Mouse (Mus musculus) liver, embryonic 14.5 days (tissue): Measurements from ENCODE around the gene Atp1a2. TPM values are rescaled to one million over a fixed set of nuclear protein-coding genes. Genes with fewer than 3 reads are reported as not detected.

Experiments used
- ATAC-seq: fragments of 200-750 bp; cut with Nextera tagmentation; 2 replicates; pipeline ENCODE4 v1.8.0; 2017; ENCODE audit warnings: moderate number of reproducible peaks, mild to moderate bottlenecking, moderate library complexity; ENCODE audit not compliant: insufficient read depth
- DNase-seq, 3 experiments: peaks; one replicate each; pipeline ENCODE4 v3.0.0-alpha.2; 2012 to 2013; ENCODE audit warnings: low read depth in 3 of 3, low spot score in 3 of 3
- H3K27ac ChIP-seq: fragments of 300-500 bp; sonication (generic); 2 replicates; pipeline ENCODE4 v1.5.1; 2014; ENCODE audit warnings: moderate library complexity, mild to moderate bottlenecking, control low read depth, inconsistent platforms
- H3K27me3 ChIP-seq: fragments of 300-500 bp; sonication (generic); 2 replicates; pipeline ENCODE4 v1.6.1; 2014; ENCODE audit warnings: mild to moderate bottlenecking, low read length, moderate library complexity; ENCODE audit not compliant: control insufficient read depth, insufficient read depth
- H3K36me3 ChIP-seq: fragments of 300-500 bp; sonication (generic); replicated peaks from 2 replicates; pipeline ENCODE4 v1.6.1; 2014; ENCODE audit warnings: low read depth; ENCODE audit not compliant: control insufficient read depth, insufficient read depth
- H3K4me1 ChIP-seq, 2 experiments: fragments of 200-500 bp in 1 of 2; fragments of 300-500 bp in 1 of 2; sonication (generic) in 1 of 2; replicated peaks; 2 replicates each; pipeline ENCODE4 v1.6.1; 2012 to 2014; ENCODE audit warnings: antibody characterized with exemption in 1 of 2, inconsistent platforms in 1 of 2, low read length in 1 of 2; ENCODE audit not compliant: control insufficient read depth in 2 of 2, insufficient read depth in 2 of 2
- H3K4me2 ChIP-seq: fragments of 300-500 bp; sonication (generic); 2 replicates; pipeline ENCODE4 v1.6.1; 2014; ENCODE audit warnings: low read depth, mild to moderate bottlenecking, control low read depth, moderate library complexity
- H3K4me3 ChIP-seq, 2 experiments: fragments of 200-500 bp in 1 of 2; fragments of 300-500 bp in 1 of 2; sonication (generic) in 1 of 2; 2 replicates each; pipeline ENCODE4 v1.5.1; 2012 to 2014; ENCODE audit warnings: low read depth in 2 of 2, low read length in 2 of 2, mild to moderate bottlenecking in 2 of 2, control low read depth in 1 of 2, inconsistent platforms in 1 of 2, moderate library complexity in 1 of 2; ENCODE audit not compliant: insufficient read depth in 1 of 2
- H3K9ac ChIP-seq: fragments of 300-500 bp; sonication (generic); replicated peaks from 2 replicates; pipeline ENCODE4 v1.6.1; 2014; ENCODE audit warnings: mild to moderate bottlenecking, control low read depth, moderate library complexity
- H3K9me3 ChIP-seq: fragments of 300-500 bp; sonication (generic); 2 replicates; pipeline ENCODE4 v1.6.1; 2016; ENCODE audit warnings: low read length, mixed read lengths; ENCODE audit not compliant: control insufficient read depth
- CTCF ChIP-seq: IDR thresholded peaks from 2 replicates; pipeline ENCODE4 v1.5.1; 2016; ENCODE audit warnings: antibody characterized with exemption, low read depth, control low read depth
- EP300 ChIP-seq: IDR thresholded peaks from 2 replicates; pipeline ENCODE4 v1.6.1; 2016; ENCODE audit warnings: antibody characterized with exemption, low read depth
- WGBS: fragments of 180-500 bp; shearing (Covaris S2); extraction: QIAGEN DNeasy Blood & Tissue Kit; methylation state at CpG from one replicate; pipeline ENCODE4 v1.1.7; 2014; ENCODE audit not compliant: insufficient replicate concordance; 5-methylcytosine and 5-hydroxymethylcytosine counted together
- polyA plus RNA-seq, 2 experiments: library from polyadenylated mRNA; depleted of rRNA in 1 of 2; stranded (reverse) in 1 of 2; unstranded in 1 of 2; fragments of >200 nt; fragmentation: Nextera tagmentation in 1 of 2; extraction: Ambion mirVana in 1 of 2; gene quantifications; 2 replicates each; pipeline versions ENCODE4 v1.2.1 to v1.2.3; 2012 to 2014

The Atp1a2 gene
- polyA plus RNA-seq, 2 experiments: 0.01 to 0.10 TPM

- Histone ChIP-seq H3K4me3 (no peak overlapping the region; a peak in 1 of 4 replicates), H3K36me3 (no peaks in the 10 kb centered on the region; the same call in 1 of the 2 replicates), H3K9me3 (no peaks in the 10 kb centered on the region), H3K4me1 (peaks cover 0 to 27% of the 10 kb centered on the region in 2 experiments; a peak in 3 of 4 replicates), H3K27me3 (no peaks in the 10 kb centered on the region), H3K27ac (no peak overlapping the region), H3K4me2 (no peak overlapping the region), H3K9ac (no peak overlapping the region)
- TF ChIP-seq EP300 (no peak), CTCF (no peak)
- DNase-seq (no peak), ATAC-seq (no peak)
- 76% methylated on average over 10 of the region's 10 CpGs for WGBS
Measured at GRCm38 (mm10) chr1:172313613-172314411, 15.9 kb upstream of the Atp1a2 start.

- WGBS: 9% methylated on average over 16 of the region's 16 CpGs
- Histone ChIP-seq H3K4me2 (peak overlapping the region; percentile 98), H3K4me1 (peaks cover 0 to 27% of the 10 kb centered on the region in 2 experiments; a peak in 3 of 4 replicates), H3K9ac (peak overlapping the region; percentile 77), H3K9me3 (no peaks in the 10 kb centered on the region), H3K27ac (no peak overlapping the region), H3K36me3 (no peaks in the 10 kb centered on the region; the same call in 1 of the 2 replicates), H3K27me3 (no peaks in the 10 kb centered on the region), H3K4me3 (peak overlapping the region; percentile 66 to 77)
- TF ChIP-seq CTCF (no peak), EP300 (no peak)
- ATAC-seq (peak; percentile 46; the same call in 1 of the 2 replicates), DNase-seq (no peak)
Measured at GRCm38 (mm10) chr1:172312768-172313561, 15.1 kb upstream of the Atp1a2 start.

- Histone ChIP-seq H3K4me3 (peak overlapping the region; percentile 66 to 77), H3K27ac (peak overlapping the region; percentile 75), H3K27me3 (no peaks in the 10 kb centered on the region), H3K4me2 (peak overlapping the region; percentile 98), H3K9ac (peak overlapping the region; percentile 77), H3K4me1 (peaks cover 0 to 27% of the 10 kb centered on the region in 2 experiments; a peak in 3 of 4 replicates), H3K36me3 (no peaks in the 10 kb centered on the region), H3K9me3 (no peaks in the 10 kb centered on the region)
- WGBS: under 1% methylated on average over 52 of the region's 55 CpGs
- peak; percentile 86 for ATAC-seq
- DNase-seq: peak; percentile 78 to 80 (median 79)
- TF ChIP-seq EP300: no peak
Measured at GRCm38 (mm10) chr1:172311921-172312767, 14.3 kb upstream of the Atp1a2 start.

GRCm38 (mm10) chr1:172311248-172311906 is 13.5 kb upstream of the Atp1a2 start:
- H3K4me2 ChIP-seq: peak overlapping the region; percentile 98
- no peaks in the 10 kb centered on the region for H3K27me3 ChIP-seq
- TF ChIP-seq CTCF: no peak
- TF ChIP-seq EP300: no peak
- peak overlapping the region; percentile 75 for H3K27ac ChIP-seq
- peak overlapping the region; percentile 66 to 68 for H3K4me3 ChIP-seq
- DNase-seq: peak; percentile 47 to 63 (median 54)
- H3K9me3 ChIP-seq: no peaks in the 10 kb centered on the region
- peaks cover 0 to 30% of the 10 kb centered on the region in 2 experiments; a peak in 3 of 4 replicates for H3K4me1 ChIP-seq
- peak; percentile 32 for ATAC-seq
- H3K36me3 ChIP-seq: no peaks in the 10 kb centered on the region
- WGBS: 2% methylated on average over 23 of the region's 23 CpGs
- peak overlapping the region; percentile 70 for H3K9ac ChIP-seq
